Mouse (Mus musculus) G1E (cell line): ENCODE measurements around the gene Nat14.

Experiments
- CTCF ChIP-seq: IDR thresholded peaks from 2 replicates; pipeline ENCODE4 v1.5.1; 2012; ENCODE audit warnings: low read depth, low read length, inconsistent platforms, mixed read lengths
- GATA1 ChIP-seq: IDR thresholded peaks from 2 replicates; pipeline ENCODE4 v1.6.1; 2012; ENCODE audit warnings: borderline replicate concordance, low read length, inconsistent platforms, mixed read lengths
- TAL1 ChIP-seq: conservative IDR thresholded peaks from 2 replicates; pipeline ENCODE4 v1.6.1; 2012; ENCODE audit warnings: low read depth, low read length, inconsistent platforms, mixed read lengths

DNA sequence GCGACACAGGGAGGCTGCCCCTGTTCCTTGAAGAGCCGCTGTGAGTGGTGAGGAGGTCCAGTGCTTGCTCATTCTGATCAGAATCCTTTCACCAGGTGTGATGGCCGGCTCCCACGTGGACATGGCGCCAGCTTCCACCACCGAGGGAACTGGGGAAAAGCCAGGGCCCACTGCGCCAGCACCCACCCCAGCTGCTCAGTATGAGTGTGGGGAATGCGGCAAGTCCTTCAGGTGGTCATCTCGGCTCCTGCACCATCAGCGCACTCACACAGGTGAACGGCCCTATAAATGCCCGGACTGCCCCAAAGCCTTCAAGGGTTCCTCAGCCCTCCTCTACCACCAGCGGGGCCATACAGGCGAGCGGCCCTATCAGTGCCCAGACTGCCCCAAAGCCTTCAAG is 3.1 kb upstream of the Nat14 start:
- TF ChIP-seq CTCF (no peak), TAL1 (no peak), GATA1 (no peak)
